Mouse (Mus musculus) ES-E14 (cell line): ENCODE measurements at regions not wholly inside any gene's neighbourhood (a gene's known extent, or its start where the extent isn't known, plus 50 kb on each side); places are given as distances from the start of the nearest gene placed in this dataset.

ENCODE experiments used
- CHD2 ChIP-seq: IDR thresholded peaks from 2 replicates; pipeline ENCODE4 v1.6.1; 2014; ENCODE audit warnings: mild to moderate bottlenecking, low read depth, low read length, inconsistent platforms
- HCFC1 ChIP-seq: IDR thresholded peaks from 2 replicates; pipeline ENCODE4 v1.6.1; 2012; ENCODE audit warnings: low read length, inconsistent platforms, borderline replicate concordance; ENCODE audit not compliant: insufficient read depth

- TF ChIP-seq CHD2, result no peak
- TF ChIP-seq HCFC1, result no peak
Observed at GRCm38 (mm10) chr13:97559611-97560385, 200.6 kb downstream of the Gm10260 start.
